Mouse (Mus musculus) heart, embryonic 12.5 days (tissue): ENCODE results near the gene Sdk1. TPM values are rescaled to one million over a fixed set of nuclear protein-coding genes. Genes with fewer than 3 reads are reported as not detected.

Experiments
- ATAC-seq: fragments of 200-750 bp; cut with Nextera tagmentation; 2 replicates; pipeline ENCODE4 v1.8.0; 2017; ENCODE audit warnings: moderate TSS enrichment, moderate library complexity; ENCODE audit not compliant: insufficient number of reproducible peaks, low FRiP score
- H3K27ac ChIP-seq: fragments of 300-500 bp; sonication (generic); 2 replicates; pipeline ENCODE4 v1.5.1; 2016; ENCODE audit warnings: mild to moderate bottlenecking, moderate library complexity; ENCODE audit not compliant: poor library complexity, severe bottlenecking
- H3K27me3 ChIP-seq: fragments of 300-500 bp; sonication (generic); replicated peaks from 2 replicates; pipeline ENCODE4 v1.6.1; 2016; ENCODE audit warnings: mild to moderate bottlenecking, moderate library complexity
- H3K36me3 ChIP-seq: fragments of 300-500 bp; sonication (generic); 2 replicates; pipeline ENCODE4 v1.6.1; 2016; ENCODE audit warnings: mild to moderate bottlenecking, moderate library complexity
- H3K4me1 ChIP-seq: fragments of 300-500 bp; sonication (generic); replicated peaks from 2 replicates; pipeline ENCODE4 v1.6.1; 2016; ENCODE audit warnings: mild to moderate bottlenecking
- H3K4me2 ChIP-seq: fragments of 300-500 bp; sonication (generic); 2 replicates; pipeline ENCODE4 v1.6.1; 2016; ENCODE audit warnings: mild to moderate bottlenecking, moderate library complexity
- H3K4me3 ChIP-seq: fragments of 300-500 bp; sonication (generic); 2 replicates; pipeline ENCODE4 v1.5.1; 2016; ENCODE audit warnings: mild to moderate bottlenecking
- H3K9ac ChIP-seq: fragments of 300-500 bp; sonication (generic); 2 replicates; pipeline ENCODE4 v1.6.1; 2016; ENCODE audit warnings: mild to moderate bottlenecking, moderate library complexity
- H3K9me3 ChIP-seq: fragments of 300-500 bp; sonication (generic); replicated peaks from 2 replicates; pipeline ENCODE4 v1.6.1; 2016; ENCODE audit warnings: mild to moderate bottlenecking, moderate library complexity
- WGBS: fragments of 180-500 bp; shearing (Covaris S2); methylation state at CpG from one replicate; pipeline ENCODE4 v1.1.7; 2016; 5-methylcytosine and 5-hydroxymethylcytosine counted together
- polyA plus RNA-seq: library from polyadenylated mRNA; unstranded; fragments of >200 nt; fragmentation: Nextera tagmentation; extraction: Ambion mirVana; gene quantifications from 2 replicates; pipeline ENCODE4 v1.2.1, GENCODE M21; 2016

Gene Sdk1
- polyA plus RNA-seq, 1 experiment from 2014 or later: 4.4 TPM

GRCm38 (mm10) chr5:142243069-142243468 is 1001.8 kb downstream of the Sdk1 start:
- H3K9ac ChIP-seq: no peak overlapping the region
- 86% methylated on average over 2 of the region's 2 CpGs for WGBS
- no peak overlapping the region for H3K27ac ChIP-seq
- H3K4me1 ChIP-seq: no peaks in the 10 kb centered on the region
- no peaks in the 10 kb centered on the region for H3K27me3 ChIP-seq
- ATAC-seq: no peak
- peaks cover 21% of the 10 kb centered on the region for H3K9me3 ChIP-seq
- no peak overlapping the region for H3K4me3 ChIP-seq
- H3K36me3 ChIP-seq: no peaks in the 10 kb centered on the region
- H3K4me2 ChIP-seq: no peak overlapping the region

- no peak overlapping the region for H3K9ac ChIP-seq
- no peaks in the 10 kb centered on the region for H3K36me3 ChIP-seq
- 0 out of 2 replicates have a peak, but pooled peaks cover 3% of the 10 kb centered on the region for H3K9me3 ChIP-seq
- H3K4me2 ChIP-seq: no peak overlapping the region
- no peak for ATAC-seq
- no peak overlapping the region for H3K4me3 ChIP-seq
- H3K27me3 ChIP-seq: no peaks in the 10 kb centered on the region
- H3K27ac ChIP-seq: no peak overlapping the region
- H3K4me1 ChIP-seq: no peaks in the 10 kb centered on the region
- WGBS: 75% methylated on average over 6 of the region's 6 CpGs
Observed at GRCm38 (mm10) chr5:142256231-142256630, 1014.9 kb downstream of the Sdk1 start.

GRCm38 (mm10) chr5:142258716-142259115 is 1017.4 kb downstream of the Sdk1 start:
- ATAC-seq: no peak
- 81% methylated on average over 7 of the region's 7 CpGs for WGBS

GRCm38 (mm10) chr5:142262060-142262459 is 1020.8 kb downstream of the Sdk1 start:
- Histone ChIP-seq H3K9me3 (peaks cover 5% of the 10 kb centered on the region; the same call in 1 of the 2 replicates), H3K4me2 (no peak overlapping the region), H3K36me3 (no peaks in the 10 kb centered on the region), H3K4me1 (no peaks in the 10 kb centered on the region), H3K27ac (no peak overlapping the region), H3K27me3 (no peaks in the 10 kb centered on the region), H3K9ac (no peak overlapping the region), H3K4me3 (no peak overlapping the region)
- no peak for ATAC-seq
- WGBS: 59% methylated on average over 6 of the region's 6 CpGs

More at GRCm38 (mm10) chr5:142258716-142259115, 1017.4 kb downstream of the Sdk1 start:
- Histone ChIP-seq H3K4me2 (no peak overlapping the region), H3K4me1 (no peaks in the 10 kb centered on the region), H3K27ac (no peak overlapping the region), H3K9ac (no peak overlapping the region), H3K4me3 (no peak overlapping the region), H3K36me3 (no peaks in the 10 kb centered on the region), H3K27me3 (no peaks in the 10 kb centered on the region), H3K9me3 (no peaks in the 10 kb centered on the region)

Other genes with a start within 250 kb of the Sdk1 start
- 0.18 and 0.21 TPM in 2 replicates for gene Card11, start 240.9 kb upstream of the Sdk1 start, polyA plus RNA-seq